Mouse (Mus musculus) left cerebral cortex, postnatal 4 days (tissue): Measurements from ENCODE around the gene Alox5. TPM values are rescaled to one million over a fixed set of nuclear protein-coding genes. Genes with fewer than 3 reads are reported as not detected.
"Not testable (repeated sequence)": the region's sequence is repeated elsewhere in the genome, so short reads cannot be mapped to it uniquely, and the experiment has no call there.

Experiments used
- DNase-seq: peaks from one replicate; pipeline ENCODE4 v3.0.0-alpha.2; 2022
- intact Hi-C: fragments of 180-260 bp; cut with DNase I; formaldehyde crosslinking; loops from one replicate; pipeline ENCODE4 v1.15.1; 2025
- total RNA-seq, 2 experiments: library from RNA; stranded (reverse); gene quantifications; 2 replicates each; pipeline ENCODE4 v1.2.3; 2021

The Alox5 gene
- 1 to 10 TPM; 1.3 to 1.4 TPM for total RNA-seq

DNA sequence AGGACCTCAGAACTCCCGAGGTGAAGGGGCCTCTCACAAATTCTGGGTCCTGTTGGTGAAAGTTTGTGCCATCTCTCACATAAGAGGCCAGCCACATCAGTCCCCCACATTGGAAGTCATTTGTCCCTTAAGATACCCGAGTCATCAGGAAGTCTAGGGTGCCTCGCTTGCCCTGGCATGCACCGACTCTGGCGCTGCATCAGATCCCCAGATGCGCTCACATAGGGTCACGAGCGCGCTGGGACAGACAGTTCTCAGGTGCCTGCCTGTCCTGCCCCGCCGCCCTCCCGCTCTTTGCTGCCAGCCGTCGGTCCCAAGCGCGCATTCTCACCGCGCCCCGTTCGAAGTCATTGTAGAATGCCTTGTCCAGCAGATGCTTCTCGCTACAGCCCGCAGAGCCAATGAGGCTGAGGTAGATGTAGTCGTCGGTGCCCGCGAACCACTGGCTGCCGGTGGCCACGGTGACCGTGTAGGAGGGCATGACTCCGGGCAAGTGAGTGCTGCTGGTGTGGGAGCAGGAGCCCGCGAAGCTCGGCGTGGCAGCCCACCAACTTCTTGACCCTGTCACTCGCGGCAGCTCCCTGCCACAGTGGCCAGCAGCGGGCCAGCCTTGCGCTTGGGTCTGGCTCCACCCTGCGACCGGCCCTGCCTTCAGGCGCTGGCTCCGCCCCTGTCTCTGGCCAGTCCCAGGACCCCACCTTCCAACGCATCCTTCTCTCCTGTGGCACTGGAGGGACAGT lies at the start of gene Alox5:
TSS of gene Alox5 (minus strand) at position 635 of the 740 bp plus-strand sequence.
- peak; percentile 19 for DNase-seq
- intact Hi-C loops: no loop called here

DNA sequence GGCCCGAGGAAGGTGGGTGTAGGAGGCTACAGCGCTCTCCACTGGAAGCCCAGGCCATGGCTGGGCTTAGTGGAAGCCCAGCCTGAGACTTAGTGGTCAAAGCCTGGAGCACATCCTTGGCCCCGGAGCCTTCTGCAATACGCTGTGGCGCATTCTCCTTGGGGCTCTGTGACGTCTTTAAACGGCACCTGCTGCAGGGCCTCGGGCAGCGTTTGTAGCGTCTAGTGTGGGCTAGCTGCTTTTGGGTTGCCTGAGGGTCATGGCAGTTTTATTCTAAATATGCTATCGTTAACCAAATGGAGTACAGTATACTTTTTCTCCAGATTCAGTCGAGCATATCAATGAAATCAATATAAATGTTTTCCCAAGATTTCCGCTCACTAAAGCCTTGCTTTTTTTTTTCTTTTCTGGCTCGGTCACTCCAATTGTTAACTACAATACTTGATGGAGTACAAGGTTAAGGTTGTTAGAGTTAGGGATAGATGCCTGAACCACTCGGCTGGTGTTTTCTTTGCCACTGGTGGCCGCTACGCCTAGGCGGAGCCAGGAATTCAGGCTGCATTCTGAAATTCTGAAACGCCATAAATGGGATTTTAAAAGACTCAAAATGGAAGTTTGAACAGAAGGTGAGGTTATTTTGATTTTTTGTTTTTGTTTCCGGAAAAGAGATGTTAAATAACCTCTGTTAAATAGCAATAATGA lies 45.5 kb upstream of the Alox5 start, which contains the start of gene Olfr212:
TSS of gene Olfr212 (plus strand) at position 215 of the 702 bp plus-strand sequence.
- DNase-seq, intact Hi-C loops: not testable (repeated sequence)

DNA sequence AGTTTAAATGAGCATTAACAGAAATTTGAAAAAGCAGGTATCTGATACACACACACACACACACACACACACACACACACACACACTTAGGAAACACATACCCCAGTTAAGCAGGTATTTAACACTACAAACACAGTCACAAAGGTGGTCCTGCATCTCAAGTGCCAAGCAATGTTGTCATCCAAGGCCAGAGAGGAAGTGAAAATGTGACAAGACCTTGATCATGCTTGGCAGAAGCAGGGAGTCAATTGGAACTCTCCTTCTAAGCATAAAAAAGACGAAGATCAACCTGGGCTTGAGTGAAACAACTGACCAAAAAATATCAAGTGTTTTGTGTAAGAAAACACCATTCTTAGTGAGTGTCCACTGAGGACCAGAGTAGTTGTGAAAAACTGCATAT lies 35.0 kb upstream of the Alox5 start:
- DNase-seq: no peak
- intact Hi-C loops: no loop called here

DNA sequence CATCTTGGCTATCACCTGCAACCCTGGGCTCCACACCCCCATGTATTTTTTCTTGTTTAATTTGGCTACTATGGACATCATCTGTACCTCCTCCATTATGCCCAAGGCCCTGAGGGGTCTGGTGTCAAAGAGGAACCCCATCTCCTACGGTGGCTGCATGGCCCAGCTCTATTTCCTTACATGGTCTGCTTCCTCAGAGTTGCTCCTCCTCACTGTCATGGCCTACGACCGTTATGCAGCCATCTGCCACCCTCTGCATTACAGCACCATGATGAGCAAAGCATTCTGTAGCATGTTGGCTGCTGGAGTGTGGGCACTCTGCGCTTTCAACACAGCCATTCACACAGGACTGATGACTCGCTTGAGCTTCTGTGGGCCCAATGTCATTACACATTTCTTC lies 32.8 kb upstream of the Alox5 start:
- intact Hi-C loops: no loop called here
- DNase-seq: no peak

DNA sequence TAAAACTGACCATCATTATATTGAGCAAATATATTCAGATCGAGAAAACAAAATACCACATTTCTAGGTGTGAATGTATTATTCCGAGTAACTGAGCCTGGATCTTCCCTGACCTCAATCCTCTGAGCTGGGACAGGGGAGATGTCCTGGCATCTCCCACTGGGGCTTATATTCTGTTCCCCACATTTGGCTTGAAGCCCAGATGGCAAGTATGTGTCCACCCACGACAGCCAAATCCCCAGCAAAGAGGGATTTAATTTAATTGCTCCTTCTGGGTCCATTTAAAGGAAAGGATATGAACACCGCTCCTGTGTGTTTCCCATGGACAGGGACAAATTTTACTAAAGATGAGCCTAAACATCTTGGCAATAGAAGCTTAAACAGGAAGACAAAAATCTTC lies 27.8 kb upstream of the Alox5 start, which contains the start of gene Olfr211:
TSS of gene Olfr211 (plus strand) at position 301 of the 400 bp plus-strand sequence.
- peak; percentile 21 for DNase-seq
- intact Hi-C loops: no loop called here

DNA sequence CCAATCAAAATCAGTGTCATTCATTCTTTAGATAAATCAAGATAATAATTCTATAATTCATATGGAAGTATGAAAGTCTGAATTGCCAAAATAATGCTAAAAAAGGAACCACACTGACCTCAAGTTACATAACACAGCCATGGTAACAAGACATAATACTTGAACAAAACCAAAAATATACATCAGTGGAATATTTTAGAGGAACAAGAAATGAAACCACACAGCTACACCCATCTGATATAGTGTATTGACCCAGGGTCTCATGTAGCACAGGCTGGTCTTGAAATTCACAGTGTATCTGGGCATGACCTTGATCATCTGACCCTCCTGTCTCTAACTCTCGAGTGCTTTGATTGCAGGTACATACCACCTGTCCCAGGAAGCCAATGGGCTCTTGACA lies 25.9 kb upstream of the Alox5 start:
- intact Hi-C loops: no loop called here
- no peak for DNase-seq

DNA sequence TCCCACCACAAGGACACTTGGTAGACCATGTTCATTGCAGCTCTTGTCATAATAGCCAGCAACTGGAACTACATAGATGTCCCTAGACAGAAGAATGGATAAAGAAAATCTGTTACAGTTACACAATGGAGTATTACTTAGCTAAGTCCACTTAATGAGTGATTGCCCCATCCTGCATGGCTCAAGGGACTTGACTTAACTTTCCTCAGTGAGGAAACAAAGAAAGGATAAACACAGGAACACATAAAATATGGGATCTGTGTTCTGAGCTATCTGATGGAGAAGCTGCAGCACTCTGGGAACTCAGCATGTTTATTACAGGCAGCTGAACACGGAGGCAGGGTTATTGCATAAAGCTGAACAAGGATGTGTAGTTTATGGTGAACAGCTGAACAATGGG lies 24.1 kb upstream of the Alox5 start:
- intact Hi-C loops: no loop called here
- no peak for DNase-seq

DNA sequence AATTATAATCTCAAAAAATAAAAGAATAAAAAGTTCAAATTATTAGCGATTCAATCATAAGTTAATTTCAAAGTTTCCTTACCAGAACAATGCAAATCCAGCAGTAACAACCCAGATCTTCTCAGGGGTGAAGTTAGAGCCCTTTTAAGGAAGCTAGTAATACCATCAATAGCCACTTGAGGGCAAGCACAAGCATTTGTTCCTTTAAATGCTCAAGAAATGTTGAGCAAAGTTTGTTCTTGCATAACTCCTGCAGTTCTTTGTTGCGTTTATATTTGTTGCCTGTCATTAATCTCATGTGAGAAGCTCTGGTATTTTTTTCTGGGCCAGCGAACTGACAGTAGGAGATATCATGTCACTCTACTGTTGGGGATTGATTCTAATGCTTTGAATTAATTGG lies 7.1 kb upstream of the Alox5 start:
- intact Hi-C loops: no loop called here
- DNase-seq: no peak

DNA sequence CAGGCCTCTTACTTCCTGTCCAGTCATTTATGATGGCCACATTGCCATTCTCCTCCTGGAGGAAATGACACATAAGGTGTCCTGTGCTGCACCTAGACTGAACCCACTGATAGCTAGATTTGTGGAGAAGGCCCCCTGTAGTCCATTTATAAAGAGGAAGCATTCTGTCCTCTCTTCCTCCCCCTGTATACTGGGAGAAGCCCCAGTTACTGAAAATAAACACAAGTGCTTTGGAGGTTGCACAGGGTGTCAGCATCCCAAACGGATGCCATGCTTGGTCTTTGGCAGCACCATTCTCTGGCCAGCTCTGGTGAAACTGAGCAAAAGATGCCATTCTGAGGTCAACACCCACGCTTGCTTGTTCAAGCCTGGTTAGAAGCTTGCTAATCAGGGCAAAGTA lies 1.7 kb downstream of the Alox5 start:
- DNase-seq: no peak
- intact Hi-C loops: no loop called here

DNA sequence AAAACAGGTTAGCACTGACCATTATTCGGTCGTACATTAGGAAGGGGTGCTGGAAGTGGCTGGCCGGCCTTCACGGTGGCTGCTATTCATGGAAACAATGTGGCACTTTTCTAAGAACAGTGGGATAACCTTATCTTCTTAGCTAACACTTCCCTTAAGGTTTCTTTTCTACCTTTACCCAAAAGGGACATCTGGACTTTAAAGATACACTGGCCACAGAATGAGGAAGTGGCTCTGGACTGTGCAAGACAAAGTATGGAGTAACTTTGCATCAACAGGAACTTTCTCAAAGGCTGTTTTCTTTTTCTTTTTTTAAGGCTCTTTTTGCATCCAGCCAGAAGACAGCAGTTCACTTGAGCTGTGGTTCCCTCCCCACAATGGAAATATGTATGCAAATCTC lies 2.2 kb downstream of the Alox5 start:
- intact Hi-C loops: no loop called here
- DNase-seq: no peak

DNA sequence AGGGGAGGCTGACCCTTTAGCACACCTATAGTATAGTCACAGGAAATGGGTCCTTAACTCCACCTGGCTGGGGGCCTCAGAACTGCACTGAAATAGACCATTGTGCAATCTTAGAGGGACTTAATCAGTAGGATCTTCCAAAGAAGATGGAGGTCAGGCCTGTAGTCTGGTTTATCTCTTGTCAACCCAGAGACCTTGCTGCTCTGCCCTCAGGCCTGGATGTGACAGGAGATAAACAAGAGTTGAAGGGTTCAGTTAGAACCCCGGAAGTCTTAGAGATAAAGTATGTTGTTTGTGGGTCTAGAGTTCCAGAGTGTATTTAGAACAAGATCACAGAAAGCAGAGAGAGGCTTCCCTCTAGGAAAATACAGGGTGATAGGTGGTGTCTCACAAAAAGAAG lies 4.5 kb downstream of the Alox5 start:
- no peak for DNase-seq
- intact Hi-C loops: no loop called here

DNA sequence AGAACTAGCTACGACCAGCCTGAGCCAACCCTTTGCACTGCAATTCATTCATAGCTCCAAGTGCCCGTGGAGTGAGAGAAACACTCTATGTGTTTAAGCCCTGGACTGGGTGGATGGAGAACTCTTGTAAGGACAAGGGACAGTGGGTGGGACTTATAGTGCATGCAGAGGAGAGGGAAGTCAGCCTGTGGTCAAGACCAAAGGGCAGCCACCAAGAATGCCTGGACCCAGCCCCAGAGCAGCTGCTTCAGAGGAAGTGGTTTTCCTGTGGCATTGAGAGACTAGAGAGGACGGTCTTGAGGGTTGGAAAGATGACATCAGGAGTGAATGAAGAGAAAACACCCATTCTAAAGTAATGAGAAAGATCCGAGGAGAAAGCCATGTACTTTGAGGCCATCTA lies 5.2 kb downstream of the Alox5 start:
- DNase-seq: no peak

DNA sequence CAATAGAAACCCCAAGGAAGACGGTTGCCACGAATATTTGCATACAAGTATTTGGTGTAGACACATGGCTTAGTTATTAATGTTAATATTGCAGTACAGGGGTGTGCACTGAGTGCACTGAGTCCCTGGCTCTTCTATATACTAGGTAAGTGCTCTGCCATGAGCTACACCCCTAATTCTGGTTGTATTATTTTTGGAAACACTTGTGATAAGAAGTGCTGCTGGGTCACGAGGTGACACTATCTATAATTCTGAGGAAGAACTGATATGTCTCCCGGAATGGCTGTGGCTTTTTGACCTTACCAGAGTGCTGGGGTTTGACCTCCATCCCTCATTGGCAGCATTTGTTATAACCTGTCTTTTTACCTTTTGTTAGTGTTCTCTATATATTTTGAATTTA lies 20.1 kb downstream of the Alox5 start:
- DNase-seq: no peak
- intact Hi-C loops: no loop called here

More for the DNA sequence above, 5.2 kb downstream of the Alox5 start:
- intact Hi-C loops: no loop called here

DNA sequence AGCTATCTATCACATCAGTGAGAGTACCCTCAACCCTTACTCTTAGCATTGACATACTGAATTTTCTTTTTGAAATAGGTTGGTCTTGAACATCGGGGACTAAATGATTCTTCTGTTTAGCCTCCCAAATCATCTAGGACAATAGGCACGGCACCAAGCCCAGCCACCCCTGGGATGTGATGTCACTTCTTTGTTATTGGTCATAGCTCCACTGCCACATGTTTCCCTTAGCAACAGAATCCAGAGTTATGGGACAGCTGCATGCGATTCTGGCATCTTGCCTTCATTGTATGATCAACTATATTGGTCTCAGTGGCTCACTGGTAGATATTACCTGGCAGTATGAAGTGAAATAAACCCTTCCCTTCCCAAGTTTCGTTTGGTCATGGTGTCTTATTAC lies 20.5 kb downstream of the Alox5 start:
- DNase-seq: no peak
- intact Hi-C loops: no loop called here

DNA sequence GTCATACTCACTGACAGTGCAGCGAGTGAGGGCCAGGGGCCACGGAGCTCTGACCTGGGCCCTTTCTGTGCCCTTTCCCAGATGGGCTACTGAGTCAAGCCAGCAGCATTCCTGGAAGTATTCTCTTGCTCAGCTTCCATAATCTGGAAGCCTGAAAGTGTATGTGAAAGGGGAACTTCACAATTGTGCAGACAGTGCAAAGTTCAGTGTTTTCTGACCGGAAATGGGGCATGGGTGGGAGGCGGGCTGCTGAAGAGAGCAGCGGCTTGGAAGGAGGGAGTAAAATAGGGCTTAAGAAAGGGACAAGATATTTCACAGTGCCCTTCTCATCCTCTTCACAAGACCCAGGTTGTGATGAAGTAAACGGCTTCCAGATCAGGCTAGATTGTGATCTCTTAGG lies 21.4 kb downstream of the Alox5 start:
- intact Hi-C loops: no loop called here
- no peak for DNase-seq

DNA sequence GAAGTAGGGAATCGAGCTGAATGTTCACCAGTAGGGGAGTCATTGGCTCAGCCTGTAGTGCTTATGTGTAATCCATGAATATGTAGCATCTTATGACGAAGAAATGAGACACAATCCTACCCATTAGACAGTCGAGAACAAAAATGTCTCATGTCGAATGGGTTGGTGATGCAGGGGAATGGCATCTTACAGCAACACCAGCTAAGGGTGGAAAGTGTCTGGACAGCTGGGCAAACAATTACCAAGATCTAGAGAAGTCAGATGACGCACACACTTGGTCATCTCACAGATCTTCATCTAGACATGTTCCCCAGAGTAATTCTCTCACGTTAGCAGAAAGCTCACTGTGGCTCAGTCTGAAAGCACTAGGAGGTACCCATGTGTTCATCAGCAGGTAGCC lies 22.1 kb downstream of the Alox5 start:
- intact Hi-C loops: no loop called here
- no peak for DNase-seq

DNA sequence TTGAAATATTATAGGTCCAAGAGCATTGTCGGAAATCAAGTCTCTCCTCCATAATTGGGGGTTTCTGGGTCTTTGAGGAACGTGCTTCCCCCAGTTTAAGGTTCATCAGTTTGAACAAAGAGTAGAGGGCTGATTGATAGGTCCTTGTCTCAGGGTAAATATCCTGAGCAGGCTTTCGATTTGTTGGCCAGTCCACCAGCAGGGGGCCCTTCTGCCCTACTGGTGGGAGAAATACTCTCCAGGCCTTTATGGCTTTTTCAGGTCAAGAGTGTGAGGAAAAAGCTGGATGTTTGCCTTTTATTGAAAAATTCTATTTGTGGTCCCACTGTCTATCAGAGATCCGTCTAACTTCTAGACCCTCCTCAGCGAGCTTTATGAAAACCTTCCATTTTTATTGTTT lies 32.7 kb downstream of the Alox5 start:
- DNase-seq: no peak
- intact Hi-C loops: loop anchor here (10.0 kb wide), 1 partner anchor 163 kb away; the partner anchor contains the start of gene Zfand4

DNA sequence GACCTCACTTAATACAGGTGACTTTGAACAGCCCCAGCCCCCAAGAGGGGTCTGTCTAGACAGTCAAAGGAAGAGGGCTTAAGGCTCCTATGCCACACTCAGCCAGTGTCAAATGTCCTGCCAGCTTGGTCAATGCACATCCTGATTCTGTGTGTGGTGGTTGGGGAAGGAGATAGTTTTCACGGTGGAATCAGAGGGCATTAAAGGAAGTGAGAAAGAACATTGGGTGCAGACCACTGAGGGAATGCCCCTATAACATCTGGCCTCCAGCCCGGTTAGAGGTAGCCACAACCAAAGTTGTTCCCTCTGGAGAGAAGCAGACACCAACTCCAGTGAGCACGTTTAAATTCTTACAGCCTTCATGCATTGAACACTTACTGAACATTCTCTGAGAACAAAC lies 33.4 kb downstream of the Alox5 start:
- no peak for DNase-seq
- intact Hi-C loops: loop anchor here (10.0 kb wide), 1 partner anchor 163 kb away; the partner anchor contains the start of gene Zfand4

DNA sequence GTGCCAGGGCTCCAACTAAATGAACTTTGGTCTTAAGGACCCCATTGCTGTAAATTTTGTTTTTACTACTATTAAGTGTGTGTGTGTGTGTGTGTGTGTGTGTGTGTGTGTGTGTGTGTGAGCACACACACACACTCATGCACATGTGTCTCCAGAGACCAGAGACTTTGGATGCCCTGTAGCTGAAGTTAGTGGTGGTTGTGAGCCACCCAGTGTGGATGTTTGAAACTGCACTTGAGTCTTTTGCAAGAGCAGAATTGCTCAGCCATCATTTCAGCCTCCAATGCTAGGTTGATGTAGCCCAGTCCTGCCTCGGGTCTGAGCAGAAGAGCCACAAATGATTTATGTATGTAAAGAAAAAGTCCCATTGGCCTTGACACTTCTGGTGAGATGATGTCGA lies 37.3 kb downstream of the Alox5 start:
- intact Hi-C loops: loop anchor here (10.0 kb wide), 1 partner anchor 159 kb away; the partner anchor contains the start of gene Zfand4
- DNase-seq: peak; percentile 24

DNA sequence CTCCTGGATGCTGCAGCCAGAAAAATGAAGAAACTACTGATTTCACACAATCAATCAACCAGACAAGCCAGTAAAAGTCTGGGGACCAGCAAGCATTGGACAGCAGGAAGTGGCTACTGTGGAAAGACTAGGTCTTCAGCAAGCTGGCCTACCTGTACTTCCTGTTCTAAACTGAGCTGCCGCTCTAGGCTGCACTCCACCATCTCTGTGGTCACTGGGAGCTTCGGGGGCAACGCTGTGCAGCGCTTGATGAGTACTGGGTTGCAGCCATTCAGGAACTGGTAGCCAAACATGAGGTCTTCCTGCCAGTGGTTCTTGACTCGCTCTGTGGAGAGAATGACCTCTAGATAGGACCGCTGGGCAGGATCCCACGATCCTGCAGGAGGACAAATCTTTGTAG lies 38.0 kb downstream of the Alox5 start:
- intact Hi-C loops: loop anchor here (10.0 kb wide), 1 partner anchor 158 kb away; the partner anchor contains the start of gene Zfand4
- no peak for DNase-seq

DNA sequence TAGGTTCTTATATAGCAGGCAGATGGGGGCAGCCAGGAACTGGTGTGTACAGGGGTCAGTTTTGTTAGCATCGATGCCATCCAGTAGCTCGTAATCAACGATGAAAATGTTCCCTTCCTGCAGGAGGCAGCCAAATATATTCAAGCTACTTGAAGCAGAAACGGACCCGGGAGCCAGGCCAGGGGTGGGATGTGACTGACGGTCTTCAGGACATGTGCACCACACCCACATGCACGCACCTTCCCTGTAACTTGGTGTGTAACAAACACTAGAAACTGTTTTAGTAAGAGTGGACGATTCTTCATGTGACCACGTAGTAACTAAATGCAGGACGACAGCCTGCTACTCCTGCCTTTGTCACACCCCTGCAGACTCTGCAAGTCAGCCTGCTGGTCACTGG lies 40.7 kb downstream of the Alox5 start:
- intact Hi-C loops: loop anchor here (10.0 kb wide), 1 partner anchor 155 kb away; the partner anchor contains the start of gene Zfand4
- DNase-seq: peak; percentile 21

DNA sequence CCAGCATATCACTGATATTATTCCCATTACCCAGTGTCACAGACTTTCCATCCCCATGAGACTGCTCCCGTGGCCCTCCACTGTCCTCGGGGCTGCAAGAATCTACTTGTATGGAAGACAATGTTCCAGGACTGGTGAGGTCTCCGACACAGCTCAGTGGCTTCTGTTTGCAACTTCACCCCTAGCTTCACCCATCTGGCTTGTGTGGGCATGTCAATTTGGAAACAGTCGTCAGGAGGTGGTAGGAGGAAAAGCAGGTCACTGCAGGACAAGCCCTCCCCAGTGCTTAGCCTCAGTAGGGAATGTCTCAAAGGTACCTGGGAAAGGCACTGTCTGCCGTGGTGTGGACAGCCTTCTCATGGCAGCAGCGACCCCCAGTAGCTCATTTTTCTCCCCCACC lies 41.3 kb downstream of the Alox5 start:
- intact Hi-C loops: loop anchor here (10.0 kb wide), 1 partner anchor 155 kb away; the partner anchor contains the start of gene Zfand4
- no peak for DNase-seq
